Mouse (Mus musculus) CH12.LX (cell line): Measurements from ENCODE around the gene Wnt9b. TPM values are rescaled to one million over a fixed set of nuclear protein-coding genes. Genes with fewer than 3 reads are reported as not detected.

Source experiments
- DNase-seq: peaks from one replicate; pipeline ENCODE4 v3.0.0-alpha.2; 2013; ENCODE audit errors: extremely low read depth
- H3K27ac ChIP-seq: 2 replicates; pipeline ENCODE4 v1.5.1; 2012; ENCODE audit warnings: low read depth, mild to moderate bottlenecking, control low read depth, moderate library complexity; ENCODE audit not compliant: insufficient read depth
- H3K27me3 ChIP-seq: replicated peaks from 2 replicates; pipeline ENCODE3; 2012; ENCODE audit warnings: inconsistent platforms
- H3K36me3 ChIP-seq, 2 experiments: replicated peaks in 1 of 2; 2 replicates each; pipeline versions ENCODE3 to v1.6.1; 2012; ENCODE audit warnings: inconsistent platforms in 1 of 2, low read length in 1 of 2, mild to moderate bottlenecking in 1 of 2, mixed read lengths in 1 of 2, moderate library complexity in 1 of 2; ENCODE audit not compliant: control insufficient read depth in 1 of 2, insufficient read depth in 1 of 2
- H3K4me1 ChIP-seq, 2 experiments: 2 replicates each; pipeline ENCODE4 v1.6.1; 2012; ENCODE audit warnings: inconsistent platforms in 1 of 2, moderate library complexity in 1 of 2; ENCODE audit not compliant: insufficient read depth in 2 of 2, control insufficient read depth in 1 of 2
- H3K4me2 ChIP-seq: 2 replicates; pipeline ENCODE4 v1.6.1; 2012; ENCODE audit warnings: low read depth, mild to moderate bottlenecking, control low read depth; ENCODE audit not compliant: poor library complexity, insufficient read depth, severe bottlenecking
- H3K4me3 ChIP-seq, 3 experiments: fragments of 150-350 bp in 1 of 3; sonication (generic) in 1 of 3; replicated peaks in 1 of 3; 2 replicates each; pipeline versions ENCODE3 to v1.5.1; 2011 to 2012; ENCODE audit warnings: low read depth in 2 of 3, low read length in 2 of 3, mild to moderate bottlenecking in 2 of 3, moderate library complexity in 2 of 3, control low read depth in 1 of 3, improper control_type of control experiment in 1 of 3, inconsistent platforms in 1 of 3, mixed read lengths in 1 of 3; ENCODE audit not compliant: poor library complexity in 1 of 3
- H3K79me2 ChIP-seq: replicated peaks from 2 replicates; pipeline ENCODE4 v1.6.1; 2012; ENCODE audit warnings: mild to moderate bottlenecking, moderate library complexity; ENCODE audit not compliant: control insufficient read depth, poor library complexity, insufficient read depth, severe bottlenecking; ENCODE audit errors: extremely low read depth
- H3K9ac ChIP-seq: 2 replicates; pipeline ENCODE4 v1.6.1; 2012; ENCODE audit warnings: low read depth, mild to moderate bottlenecking, control low read depth, moderate library complexity; ENCODE audit not compliant: insufficient read depth
- H3K9me3 ChIP-seq: replicated peaks from 2 replicates; pipeline ENCODE3; 2012; ENCODE audit warnings: low read length, inconsistent platforms, mixed read lengths
- CHD1 ChIP-seq: IDR thresholded peaks from 2 replicates; pipeline ENCODE4 v1.6.1; 2012; ENCODE audit warnings: low read depth, low read length, improper control_type of control experiment, inconsistent platforms
- CHD2 ChIP-seq: IDR thresholded peaks from 2 replicates; pipeline ENCODE4 v1.6.1; 2011; ENCODE audit warnings: low read length, improper control_type of control experiment
- CTCF ChIP-seq, 2 experiments: IDR thresholded peaks in 1 of 2; conservative IDR thresholded peaks in 1 of 2; 2 replicates each; pipeline ENCODE4 v1.5.1; 2011 to 2012; ENCODE audit warnings: low read depth in 2 of 2, low read length in 2 of 2, improper control_type of control experiment in 1 of 2, inconsistent platforms in 1 of 2, mild to moderate bottlenecking in 1 of 2, moderate library complexity in 1 of 2
- E2F4 ChIP-seq: IDR thresholded peaks from 2 replicates; pipeline ENCODE4 v1.6.1; 2011; ENCODE audit warnings: low read depth, low read length, improper control_type of control experiment; ENCODE audit not compliant: insufficient replicate concordance
- ELF1 ChIP-seq: IDR thresholded peaks from 2 replicates; pipeline ENCODE4 v1.6.1; 2014; ENCODE audit warnings: low read depth, mild to moderate bottlenecking, inconsistent platforms, low read length, improper control_type of control experiment
- EP300 ChIP-seq: IDR thresholded peaks from 2 replicates; pipeline ENCODE4 v1.6.1; 2011; ENCODE audit warnings: low read length, improper control_type of control experiment
- ETS1 ChIP-seq: conservative IDR thresholded peaks from 2 replicates; pipeline ENCODE4 v1.6.1; 2012; ENCODE audit warnings: low read depth, mild to moderate bottlenecking, inconsistent platforms, low read length, improper control_type of control experiment, moderate library complexity
- GABPA ChIP-seq: IDR thresholded peaks from 2 replicates; pipeline ENCODE4 v1.6.1; 2012; ENCODE audit warnings: low read depth, low read length, improper control_type of control experiment, inconsistent platforms; ENCODE audit not compliant: insufficient replicate concordance
- HCFC1 ChIP-seq: IDR thresholded peaks from 2 replicates; pipeline ENCODE4 v1.6.1; 2012; ENCODE audit warnings: low read depth, mild to moderate bottlenecking, inconsistent platforms, low read length, improper control_type of control experiment
- IRF4 ChIP-seq: IDR thresholded peaks from 2 replicates; pipeline ENCODE4 v1.6.1; 2014; ENCODE audit warnings: low read depth, mild to moderate bottlenecking, inconsistent platforms, low read length, improper control_type of control experiment
- JUND ChIP-seq: conservative IDR thresholded peaks from 2 replicates; pipeline ENCODE4 v1.6.1; 2011; ENCODE audit warnings: low read depth, low read length, improper control_type of control experiment
- KAT2A ChIP-seq: IDR thresholded peaks from 2 replicates; pipeline ENCODE4 v1.6.1; 2012; ENCODE audit warnings: low read length, improper control_type of control experiment, inconsistent platforms; ENCODE audit not compliant: insufficient replicate concordance
- MAX ChIP-seq: IDR thresholded peaks from 2 replicates; pipeline ENCODE4 v1.6.1; 2011; ENCODE audit warnings: low read length, improper control_type of control experiment
- MAZ ChIP-seq: IDR thresholded peaks from 2 replicates; pipeline ENCODE4 v1.6.1; 2012; ENCODE audit warnings: low read depth, mild to moderate bottlenecking, inconsistent platforms, low read length, improper control_type of control experiment, moderate library complexity
- MXI1 ChIP-seq: IDR thresholded peaks from 2 replicates; pipeline ENCODE4 v1.6.1; 2011; ENCODE audit warnings: mild to moderate bottlenecking, low read depth, low read length, improper control_type of control experiment
- MYC ChIP-seq: IDR thresholded peaks from 2 replicates; pipeline ENCODE4 v1.6.1; 2011; ENCODE audit warnings: low read depth, mild to moderate bottlenecking, improper control_type of control experiment, low read length
- NRF1 ChIP-seq: IDR thresholded peaks from 2 replicates; pipeline ENCODE4 v1.6.1; 2014; ENCODE audit warnings: low read depth, mild to moderate bottlenecking, inconsistent platforms, low read length, improper control_type of control experiment, moderate library complexity
- PAX5 ChIP-seq: IDR thresholded peaks from 2 replicates; pipeline ENCODE4 v1.6.1; 2012; ENCODE audit warnings: low read length, inconsistent platforms, mixed read lengths
- POLR2A ChIP-seq: IDR thresholded peaks from 2 replicates; pipeline ENCODE4 v1.6.1; 2011; ENCODE audit warnings: low read depth, mild to moderate bottlenecking, improper control_type of control experiment, low read length
- RCOR1 ChIP-seq: conservative IDR thresholded peaks from 2 replicates; pipeline ENCODE4 v1.6.1; 2012; ENCODE audit warnings: low read depth, mild to moderate bottlenecking, inconsistent platforms, low read length, improper control_type of control experiment
- SMC3 ChIP-seq: IDR thresholded peaks from 2 replicates; pipeline ENCODE4 v1.6.1; 2011; ENCODE audit warnings: low read depth, low read length, improper control_type of control experiment
- USF2 ChIP-seq: conservative IDR thresholded peaks from 2 replicates; pipeline ENCODE4 v1.6.1; 2011; ENCODE audit warnings: low read depth, low read length, improper control_type of control experiment
- ZMIZ1 ChIP-seq: IDR thresholded peaks from 2 replicates; pipeline ENCODE4 v1.6.1; 2012; ENCODE audit warnings: low read depth, mild to moderate bottlenecking, inconsistent platforms, low read length, improper control_type of control experiment
- ZNF384 ChIP-seq: IDR thresholded peaks from 2 replicates; pipeline ENCODE4 v1.6.1; 2012; ENCODE audit warnings: low read depth, low read length, improper control_type of control experiment, inconsistent platforms
- dilution Hi-C: fragments of 300-500 bp; cut with MboI; formaldehyde crosslinking; loops from 2 replicates; pipeline ENCODE4 v1.14.3; 2020; ENCODE audit warnings: low sequenced_read_pairs; ENCODE audit not compliant: extremely low pct_unique_long_range_greater_than_20kb, extremely low pct_ligation_motif_present
- in situ Hi-C: fragments of 300-500 bp; cut with MboI; formaldehyde crosslinking; loops from 3 replicates; pipeline ENCODE4 v1.14.3; 2019; ENCODE audit warnings: low sequenced_read_pairs, low pct_ligation_motif_present, low pct_unique_long_range_greater_than_20kb, mixed read lengths
- polyA plus RNA-seq: library from polyadenylated mRNA; unstranded; fragments of >175 nt; gene quantifications from 2 replicates; pipeline ENCODE4 v1.2.1, GENCODE M21; 2012; ENCODE audit warnings: low read depth; ENCODE audit not compliant: insufficient read length
- total RNA-seq, 2 experiments: library from RNA; depleted of rRNA; stranded (reverse); fragments of 300-350 nt in 1 of 2; fragments of >200 nt in 1 of 2; gene quantifications; 2 replicates each; pipeline ENCODE4 v1.2.3; 2012 to 2014

Gene Wnt9b
- total and polyA plus RNA-seq, 3 experiments = not detected

GRCm38 (mm10) chr11:103696851-103697564, 52.6 kb downstream of the Wnt9b start:
- Histone ChIP-seq H3K9ac (peak overlapping the region; percentile 72), H3K27ac (peak overlapping the region; percentile 77; the same call in 1 of the 2 replicates), H3K27me3 (no peaks in the 10 kb centered on the region), H3K79me2 (peaks cover 14% of the 10 kb centered on the region), H3K36me3 (peaks cover 3 to 29% of the 10 kb centered on the region in 2 experiments), H3K4me2 (peak overlapping the region; percentile 56), H3K4me3 (peak overlapping the region; percentile 66 to 81 (median 78)), H3K9me3 (no peaks in the 10 kb centered on the region), H3K4me1 (peaks cover 8 to 39% of the 10 kb centered on the region in 2 experiments; a peak in 2 of 4 replicates)
- peak; percentile 66 for DNase-seq
- TF ChIP-seq CHD2 (0 out of 2 replicates have a peak, but pooled peaks have one; percentile 7), ZMIZ1 (0 out of 2 replicates have a peak, but pooled peaks have one; percentile 8), ZNF384 (peak; percentile 69; the same call in 1 of the 2 replicates), E2F4 (no peak), CTCF (conservative IDR thresholded peaks at IDR 0.05 in 1 of 2, IDR thresholded peaks at IDR 0.05 in 1 of 2; ENCODE audit: low read depth in 2 of 2, low read length in 2 of 2) (peak in 1 of 2 experiments; percentile 24; a peak in 1 of 4 replicates), RCOR1 (0 out of 2 replicates have a peak, but pooled peaks have one; percentile 17), MYC (no peak)
- dilution Hi-C loops (no loop called here), in situ Hi-C loops (no loop called here)

- peaks cover 8 to 55% of the 10 kb centered on the region in 2 experiments; a peak in 3 of 4 replicates for H3K4me1 ChIP-seq
- no peaks in the 10 kb centered on the region for H3K27me3 ChIP-seq
- no peaks in the 10 kb centered on the region for H3K9me3 ChIP-seq
- peaks cover 9 to 62% of the 10 kb centered on the region in 2 experiments for H3K36me3 ChIP-seq
- DNase-seq = no peak
- H3K79me2 ChIP-seq = peaks cover 45% of the 10 kb centered on the region
- H3K4me2 ChIP-seq = no peak overlapping the region
- no peak overlapping the region for H3K9ac ChIP-seq
- H3K4me3 ChIP-seq = no peak overlapping the region
- H3K27ac ChIP-seq = no peak overlapping the region
- dilution Hi-C loops (no loop called here), in situ Hi-C loops (no loop called here)
- no peak for TF ChIP-seq GABPA
- no peak for TF ChIP-seq ELF1
- TF ChIP-seq ETS1 = no peak
- no peak for TF ChIP-seq MXI1
- no peak for TF ChIP-seq MAZ
- no peak for TF ChIP-seq JUND
- no peak for TF ChIP-seq MYC
- no peak for TF ChIP-seq CTCF (conservative IDR thresholded peaks at IDR 0.05 in 1 of 2, IDR thresholded peaks at IDR 0.05 in 1 of 2; ENCODE audit: low read depth in 2 of 2, low read length in 2 of 2)
- TF ChIP-seq HCFC1 = no peak
- no peak for TF ChIP-seq EP300
- TF ChIP-seq IRF4 = no peak
- TF ChIP-seq ZNF384 = no peak
- TF ChIP-seq PAX5 = no peak
- no peak for TF ChIP-seq NRF1
- no peak for TF ChIP-seq USF2
- no peak for TF ChIP-seq SMC3
- TF ChIP-seq CHD1 = no peak
- TF ChIP-seq MAX = no peak
- no peak for TF ChIP-seq KAT2A
- no peak for TF ChIP-seq POLR2A
- TF ChIP-seq, all 38 proteins: peak for 0
Measured at GRCm38 (mm10) chr11:103693241-103693640, 56.4 kb downstream of the Wnt9b start.
